Mouse (Mus musculus) bone marrow, adult 2 months (tissue): ENCODE data around the gene Xrcc4. TPM values are rescaled to one million over a fixed set of nuclear protein-coding genes. Genes with fewer than 3 reads are reported as not detected.

Experiments used
- H3K27ac ChIP-seq: fragments of 200-500 bp; 2 replicates; pipeline ENCODE4 v1.5.1; 2012; ENCODE audit warnings: low read depth, mild to moderate bottlenecking, control low read depth, inconsistent platforms, low read length; ENCODE audit not compliant: control insufficient read depth, poor library complexity, insufficient read depth
- H3K4me1 ChIP-seq: fragments of 200-500 bp; 2 replicates; pipeline ENCODE4 v1.6.1; 2011; ENCODE audit warnings: low read length; ENCODE audit not compliant: control insufficient read depth, insufficient read depth
- H3K4me3 ChIP-seq: fragments of 200-500 bp; replicated peaks from 2 replicates; pipeline ENCODE3; 2011; ENCODE audit warnings: mild to moderate bottlenecking, low read depth, low read length, control low read depth; ENCODE audit not compliant: control insufficient read depth
- CTCF ChIP-seq: fragments of 200-500 bp; IDR thresholded peaks from 2 replicates; pipeline ENCODE4 v1.5.1; 2011; ENCODE audit warnings: low read length, control low read depth; ENCODE audit not compliant: control insufficient read depth, insufficient read depth
- POLR2A ChIP-seq: fragments of 200-500 bp; IDR thresholded peaks from 2 replicates; pipeline ENCODE4 v1.6.1; 2011; ENCODE audit warnings: low read depth, mild to moderate bottlenecking, control low read depth, low read length, borderline replicate concordance; ENCODE audit not compliant: control insufficient read depth
- WGBS: fragments of 180-500 bp; shearing (Covaris S2); methylation state at CpG from one replicate; pipeline ENCODE4 v1.1.7; 2018; 5-methylcytosine and 5-hydroxymethylcytosine counted together
- polyA plus RNA-seq: library from polyadenylated mRNA; stranded (reverse); fragments of >200 nt; gene quantifications from 2 replicates; pipeline ENCODE4 v1.2.4, GENCODE M21; 2011; ENCODE audit warnings: low replicate concordance; ENCODE audit not compliant: missing spikeins, insufficient read depth, insufficient read length

Xrcc4 gene
- polyA plus RNA-seq, 1 experiment, result 4.5 TPM

GRCm38 (mm10) chr13:89875499-89875898 is 213.9 kb downstream of the Xrcc4 start:
- 83% methylated on average over 4 of the region's 4 CpGs for WGBS

DNA sequence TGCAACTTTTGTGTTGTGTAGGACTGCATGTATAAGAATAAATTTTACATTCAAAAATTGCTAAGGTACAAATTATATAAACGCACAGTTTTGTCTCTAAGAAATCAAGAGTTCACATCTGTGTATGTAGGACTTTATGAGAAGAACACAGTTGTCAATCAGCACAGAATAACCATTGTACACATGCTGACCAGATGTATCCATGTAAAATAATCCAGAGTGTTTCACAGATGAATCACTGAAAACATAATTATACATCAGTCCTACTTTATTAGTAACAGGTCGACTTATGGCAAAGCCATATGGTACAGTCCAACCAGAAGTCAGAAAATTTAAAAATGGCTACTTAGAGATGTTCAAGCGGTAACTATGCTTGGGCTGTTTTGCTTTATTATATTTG is 216.7 kb downstream of the Xrcc4 start:
- Histone ChIP-seq H3K4me1 (no peaks in the 10 kb centered on the region), H3K27ac (no peak overlapping the region), H3K4me3 (no peak overlapping the region)
- TF ChIP-seq CTCF (no peak), POLR2A (no peak)
- WGBS, result 86% methylated on average over 3 of the region's 3 CpGs

More at GRCm38 (mm10) chr13:89875499-89875898, 213.9 kb downstream of the Xrcc4 start:
- Histone ChIP-seq H3K4me3 (no peak overlapping the region), H3K4me1 (no peaks in the 10 kb centered on the region), H3K27ac (no peak overlapping the region)
- TF ChIP-seq CTCF, result no peak
- TF ChIP-seq POLR2A, result no peak

GRCm38 (mm10) chr13:89854139-89854538 is 235.3 kb downstream of the Xrcc4 start:
- Histone ChIP-seq H3K27ac (no peak overlapping the region), H3K4me3 (no peak overlapping the region), H3K4me1 (no peaks in the 10 kb centered on the region)
- no peak for TF ChIP-seq CTCF
- TF ChIP-seq POLR2A, result no peak
- WGBS, result 87% methylated on average over 5 of the region's 5 CpGs

GRCm38 (mm10) chr13:89850746-89851145 is 238.7 kb downstream of the Xrcc4 start:
- TF ChIP-seq POLR2A, result no peak
- no peak for TF ChIP-seq CTCF
- Histone ChIP-seq H3K4me3 (no peak overlapping the region), H3K27ac (no peak overlapping the region), H3K4me1 (no peaks in the 10 kb centered on the region)
- WGBS, result 83% methylated on average over 2 of the region's 2 CpGs

DNA sequence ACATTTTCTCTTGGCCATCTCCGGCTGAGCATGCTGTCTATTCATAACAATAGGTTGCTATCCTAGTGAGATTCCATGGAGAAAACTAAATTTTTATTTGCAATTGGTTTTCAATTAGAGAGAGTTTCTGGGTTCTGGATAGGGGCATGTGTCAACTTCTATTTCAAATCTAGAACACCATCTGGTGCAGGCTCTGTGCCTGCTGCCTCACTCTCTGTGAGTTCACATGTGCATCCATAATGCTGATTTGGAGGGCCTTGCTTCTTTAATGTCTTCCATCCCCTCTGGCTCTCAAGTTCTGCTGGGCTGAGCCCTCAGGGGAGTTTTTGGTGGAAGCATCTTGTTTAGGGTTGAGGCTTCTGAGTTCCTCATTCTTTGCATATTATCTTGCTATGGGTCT is 239.5 kb downstream of the Xrcc4 start:
- no peaks in the 10 kb centered on the region for H3K4me1 ChIP-seq
- TF ChIP-seq POLR2A, result no peak
- no peak for TF ChIP-seq CTCF
- no peak overlapping the region for H3K27ac ChIP-seq
- no peak overlapping the region for H3K4me3 ChIP-seq
- 83% methylated on average over 1 of the region's 1 CpGs for WGBS

GRCm38 (mm10) chr13:89838635-89839034 is 250.8 kb downstream of the Xrcc4 start:
- 58% methylated on average over 3 of the region's 3 CpGs for WGBS
- no peak overlapping the region for H3K27ac ChIP-seq
- H3K4me1 ChIP-seq, result peaks cover 2% of the 10 kb centered on the region; the same call in 1 of the 2 replicates
- H3K4me3 ChIP-seq, result no peak overlapping the region
- TF ChIP-seq POLR2A (no peak), CTCF (no peak)

- H3K4me1 ChIP-seq, result peaks cover 2% of the 10 kb centered on the region; the same call in 1 of the 2 replicates
- no peak overlapping the region for H3K4me3 ChIP-seq
- WGBS, result 50% methylated on average over 3 of the region's 3 CpGs
- no peak overlapping the region; the same call in 1 of the 2 replicates for H3K27ac ChIP-seq
- TF ChIP-seq CTCF (no peak), POLR2A (no peak)
Measured at GRCm38 (mm10) chr13:89834485-89834884, 254.9 kb downstream of the Xrcc4 start.

- 77% methylated on average over 2 of the region's 2 CpGs for WGBS
- no peak overlapping the region for H3K4me3 ChIP-seq
Measured at GRCm38 (mm10) chr13:89833053-89833670, 256.2 kb downstream of the Xrcc4 start.

More at GRCm38 (mm10) chr13:89833053-89833670, 256.2 kb downstream of the Xrcc4 start:
- Histone ChIP-seq H3K4me1 (peaks cover 2% of the 10 kb centered on the region; the same call in 1 of the 2 replicates), H3K27ac (no peak overlapping the region)
- TF ChIP-seq POLR2A (no peak), CTCF (no peak)
